Mouse (Mus musculus) cerebellum, postnatal 10 days (tissue): Measurements from ENCODE around the gene Nt5dc2.
A peak's percentile ranks its signal among the peaks of the same experiment; 100 is the strongest.

ENCODE experiments used
- DNase-seq, 2 experiments: peaks; one replicate each; pipeline ENCODE4 v3.0.0; 2021; ENCODE audit warnings: mixed read lengths in 2 of 2

Nt5dc2 gene

GRCm38 (mm10) chr14:31134015-31135000, 3.5 kb downstream of the Nt5dc2 start:
- DNase-seq = peak; percentile 84 to 92

GRCm38 (mm10) chr14:31135495-31136410, 4.9 kb downstream of the Nt5dc2 start:
- DNase-seq = peak in 1 of 2 experiments; percentile 24

DNA sequence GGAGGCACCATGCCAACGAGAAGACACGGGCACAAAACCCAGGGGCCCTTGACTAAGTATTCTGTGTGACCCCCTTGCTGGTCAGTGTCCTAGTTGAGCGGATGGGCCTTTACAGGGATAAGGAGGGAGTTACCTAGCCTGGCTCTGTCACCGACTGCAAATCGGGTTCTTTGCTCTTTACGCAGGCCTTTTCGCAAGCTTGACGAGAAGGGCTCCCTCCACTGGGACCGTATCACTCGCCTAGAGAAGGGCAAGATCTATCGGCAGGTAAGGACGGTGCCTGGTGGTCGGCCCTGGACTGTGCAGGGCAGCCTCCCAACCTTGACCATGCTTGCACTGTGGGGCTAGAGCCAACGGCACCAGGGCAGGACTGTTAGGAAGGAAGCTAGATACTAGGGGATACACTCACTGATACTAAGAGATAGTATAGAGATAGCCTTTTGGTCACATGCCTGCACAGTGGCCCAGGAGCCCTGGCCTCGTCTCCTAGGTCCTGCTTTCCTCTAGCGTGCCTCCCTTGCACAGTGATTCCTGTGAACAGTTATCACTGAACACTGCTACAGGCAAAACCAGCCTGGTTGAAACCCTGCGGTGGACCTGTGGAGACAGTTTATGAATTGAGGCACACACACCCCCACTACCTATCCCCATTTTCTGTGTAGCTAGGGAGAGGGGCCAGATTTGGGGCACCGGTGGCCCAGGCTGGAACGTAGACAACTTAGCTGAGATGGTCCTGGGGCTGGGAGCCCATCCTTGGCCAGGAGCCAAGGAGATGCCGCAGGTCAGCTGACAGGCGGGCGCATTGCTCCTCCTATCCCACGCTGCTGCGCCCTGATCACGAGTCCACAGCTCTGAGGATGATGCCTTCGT, 5.8 kb downstream of the Nt5dc2 start:
- DNase-seq = peak; percentile 68 to 73

DNA sequence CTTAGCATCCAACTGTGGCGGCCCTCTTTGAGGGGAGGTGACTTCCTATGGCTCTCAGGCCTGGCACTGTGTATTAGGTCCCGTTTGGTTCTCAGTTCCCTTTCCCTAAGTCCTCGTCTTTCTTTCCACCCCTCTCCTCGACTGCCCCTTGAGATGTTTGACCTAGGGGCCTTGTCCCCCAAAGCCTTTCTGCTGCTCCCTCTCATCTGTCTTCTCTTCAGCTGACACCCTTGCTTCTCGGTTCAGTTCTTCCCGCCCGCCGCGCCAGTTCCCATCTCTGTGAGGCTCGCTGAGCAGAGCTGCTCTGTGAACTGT, 6.4 kb downstream of the Nt5dc2 start:
- DNase-seq = no peak

- peak in 1 of 2 experiments; percentile 30 for DNase-seq
These were observed 6.9 kb downstream of the Nt5dc2 start for GRCm38 (mm10) chr14:31137791-31138190.

DNA sequence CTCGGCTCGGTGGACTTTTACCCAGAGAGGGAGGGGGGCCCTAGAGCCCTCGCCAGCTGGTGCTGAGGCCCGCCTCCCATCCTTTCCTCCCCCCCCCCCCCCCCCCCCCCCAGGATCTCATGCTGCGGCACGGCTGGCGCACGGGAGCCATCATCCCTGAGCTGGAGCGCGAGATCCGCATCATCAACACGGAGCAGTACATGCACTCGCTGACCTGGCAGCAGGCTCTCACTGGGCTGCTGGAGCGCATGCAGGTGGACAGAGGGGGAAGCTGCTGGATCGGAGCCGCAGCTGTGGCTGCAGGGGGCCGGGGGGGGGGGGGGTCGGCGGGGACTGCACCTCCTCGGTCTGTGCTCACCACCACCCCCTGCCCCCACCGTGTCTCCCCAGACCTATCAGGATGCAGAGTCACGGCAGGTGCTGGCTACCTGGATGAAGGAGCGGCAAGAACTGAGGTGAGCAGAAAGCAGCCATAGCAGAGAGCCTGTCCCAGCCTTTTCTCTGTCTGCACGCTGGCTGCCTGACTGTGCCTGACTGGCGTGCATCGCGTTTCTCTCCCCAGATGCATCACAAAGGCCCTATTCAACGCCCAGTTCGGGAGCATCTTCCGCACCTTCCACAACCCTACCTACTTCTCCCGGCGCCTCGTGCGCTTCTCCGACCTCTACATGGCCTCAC, 7.5 kb downstream of the Nt5dc2 start:
- peak; percentile 41 to 45 for DNase-seq

DNA sequence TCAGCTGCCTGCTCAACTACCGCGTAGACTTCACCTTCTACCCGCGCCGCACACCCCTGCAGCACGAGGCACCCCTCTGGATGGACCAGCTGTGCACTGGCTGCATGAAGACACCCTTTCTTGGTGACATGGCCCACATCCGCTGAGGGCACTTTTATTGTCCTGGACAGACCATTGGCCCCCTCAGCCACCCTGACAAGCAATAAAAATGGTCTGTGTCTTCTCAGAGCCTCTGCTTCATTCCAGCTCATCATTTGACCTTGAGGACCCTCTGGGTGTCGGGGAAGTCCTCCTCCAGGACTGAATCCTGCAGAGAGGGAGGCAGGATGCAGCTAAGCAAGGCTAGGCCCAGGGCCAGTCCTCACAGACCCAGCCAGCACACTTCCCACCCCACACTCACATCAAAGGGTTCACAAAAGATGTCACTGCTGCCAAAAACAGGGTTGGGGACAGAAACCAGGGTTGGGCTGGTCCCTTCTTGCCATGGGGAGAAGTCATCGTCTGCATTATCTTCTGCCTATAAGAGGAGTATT, 8.1 kb downstream of the Nt5dc2 start:
- DNase-seq = no peak

DNA sequence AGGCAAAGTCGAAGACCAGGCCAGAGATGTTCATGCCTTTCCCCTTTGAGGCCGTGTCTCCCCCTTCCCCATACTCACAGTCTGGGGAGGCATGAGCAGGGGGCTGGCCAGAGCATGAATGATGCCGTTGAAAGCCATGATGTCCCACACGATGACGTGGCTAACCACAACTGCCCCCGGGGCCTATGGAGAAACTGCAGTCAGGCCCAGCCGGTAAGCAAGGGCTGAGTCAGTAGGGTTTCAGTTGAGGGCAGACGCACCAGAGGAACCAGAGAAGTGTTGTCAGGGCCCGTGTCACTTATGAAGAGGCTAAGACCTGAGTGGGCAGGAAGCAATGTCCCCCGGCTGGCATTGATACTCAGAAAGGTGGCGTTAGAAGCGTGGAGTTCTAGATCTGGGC, 8.8 kb downstream of the Nt5dc2 start:
- DNase-seq = peak in 1 of 2 experiments; percentile 19

- peak in 1 of 2 experiments; percentile 7 for DNase-seq
These were observed 9.3 kb downstream of the Nt5dc2 start for GRCm38 (mm10) chr14:31140141-31140540.

- DNase-seq = peak in 1 of 2 experiments; percentile 7
These were observed 10.2 kb downstream of the Nt5dc2 start for GRCm38 (mm10) chr14:31141011-31141410.

DNA sequence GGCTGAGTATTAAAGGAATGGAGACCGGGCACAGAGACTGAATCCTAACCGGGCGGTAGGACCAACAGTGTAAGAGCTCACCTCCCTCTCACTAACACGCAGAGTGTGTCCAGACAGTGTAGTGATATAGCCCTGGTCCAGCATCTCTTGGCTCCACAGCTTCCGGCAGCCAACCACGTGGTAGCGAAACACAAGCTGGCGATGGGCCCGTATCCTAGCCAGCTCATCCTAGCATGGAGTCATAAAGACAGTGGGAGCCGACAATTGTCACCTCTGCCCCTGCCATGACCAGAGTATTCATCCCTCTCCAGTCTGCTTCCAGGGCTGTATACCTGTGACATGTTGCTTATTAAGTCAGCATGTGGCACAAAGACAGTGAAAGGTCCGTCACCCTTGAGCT, 14.8 kb downstream of the Nt5dc2 start:
- peak; percentile 65 to 66 for DNase-seq

GRCm38 (mm10) chr14:31160196-31161150, 29.6 kb downstream of the Nt5dc2 start:
- DNase-seq = no peak

DNA sequence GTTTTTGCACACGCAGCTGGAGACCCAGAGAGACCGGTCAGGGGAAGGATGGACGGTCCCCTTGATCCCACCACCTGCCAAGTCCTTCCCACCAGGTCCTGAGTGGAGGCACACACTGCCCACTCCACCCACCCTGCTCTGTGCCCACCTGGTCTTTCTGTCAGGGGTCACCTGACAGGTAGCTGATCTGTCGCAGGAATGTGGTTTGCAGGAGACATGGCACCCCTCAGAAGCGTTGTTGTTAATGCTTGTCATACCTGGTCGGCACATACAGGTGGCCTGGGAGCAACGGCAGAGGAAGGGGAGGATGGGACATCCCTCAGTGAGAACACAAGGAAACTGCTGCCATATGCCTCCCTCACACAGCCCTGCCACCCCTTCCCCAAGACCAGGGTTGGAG, 30.3 kb downstream of the Nt5dc2 start:
- no peak for DNase-seq

DNA sequence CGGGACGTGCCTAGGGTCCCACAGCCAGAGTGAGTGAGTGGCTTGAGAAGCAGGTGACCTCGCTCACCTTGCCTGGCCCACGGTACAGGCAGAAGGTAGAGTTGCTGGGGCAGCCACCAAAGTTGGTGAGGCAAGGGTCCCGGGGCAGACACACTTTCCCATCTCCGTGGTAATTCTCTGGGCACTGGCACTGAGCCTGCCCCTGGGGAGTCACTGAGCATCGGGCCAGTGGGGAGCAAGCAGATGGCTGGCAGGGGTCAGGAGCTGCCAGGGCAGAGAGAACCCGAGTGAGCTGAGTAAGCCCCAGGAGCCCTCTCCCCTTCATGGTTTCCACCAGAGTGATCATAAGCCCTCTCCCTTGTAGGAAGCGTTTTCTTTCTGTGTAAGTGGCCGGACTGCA, 30.8 kb downstream of the Nt5dc2 start:
- peak; percentile 63 to 74 for DNase-seq

DNA sequence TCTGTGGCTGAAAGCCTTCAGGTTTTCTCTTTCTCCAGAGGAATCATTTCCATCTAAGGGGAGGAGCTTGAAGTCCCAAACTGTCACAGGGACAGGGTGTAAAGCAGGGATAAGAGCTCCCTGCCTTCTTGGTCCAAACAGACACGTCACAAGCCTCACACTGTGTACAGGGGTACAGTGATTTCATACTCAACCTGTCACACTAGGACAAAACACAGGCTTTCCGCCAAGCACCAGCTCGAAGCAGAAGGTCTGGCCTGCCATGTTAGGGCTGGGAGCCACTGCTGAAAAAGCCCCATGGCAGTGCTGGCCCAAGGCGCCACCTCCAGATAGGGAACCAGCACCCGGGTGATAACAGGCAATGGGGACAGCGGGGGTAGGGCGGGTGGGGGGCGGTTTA, 33.2 kb downstream of the Nt5dc2 start:
- DNase-seq = peak; percentile 84 to 87

DNA sequence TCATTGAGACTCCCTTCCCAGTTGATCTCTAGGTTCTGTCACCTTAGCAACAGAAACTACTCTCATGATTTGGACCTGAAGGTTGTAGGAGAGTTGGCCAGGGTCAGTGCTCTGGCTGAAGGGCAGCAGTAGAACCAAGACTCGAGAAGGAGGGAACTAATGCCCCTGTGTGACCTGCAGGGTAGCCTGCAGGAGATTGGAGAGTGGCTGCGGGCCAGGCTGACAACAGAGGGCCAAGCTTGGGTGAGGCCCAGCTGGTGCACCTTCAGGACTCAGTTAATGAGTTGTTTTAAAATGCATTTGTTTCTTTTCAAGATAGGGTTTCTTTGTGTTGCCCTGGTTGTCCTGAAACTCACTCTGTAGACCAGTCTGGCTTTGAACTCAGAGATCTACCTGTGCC, 34.2 kb downstream of the Nt5dc2 start:
- peak; percentile 60 to 69 for DNase-seq

- no peak for DNase-seq
These were observed 34.6 kb downstream of the Nt5dc2 start for GRCm38 (mm10) chr14:31165458-31165857.

GRCm38 (mm10) chr14:31165991-31166630, 35.3 kb downstream of the Nt5dc2 start:
- peak; percentile 49 to 67 for DNase-seq

DNA sequence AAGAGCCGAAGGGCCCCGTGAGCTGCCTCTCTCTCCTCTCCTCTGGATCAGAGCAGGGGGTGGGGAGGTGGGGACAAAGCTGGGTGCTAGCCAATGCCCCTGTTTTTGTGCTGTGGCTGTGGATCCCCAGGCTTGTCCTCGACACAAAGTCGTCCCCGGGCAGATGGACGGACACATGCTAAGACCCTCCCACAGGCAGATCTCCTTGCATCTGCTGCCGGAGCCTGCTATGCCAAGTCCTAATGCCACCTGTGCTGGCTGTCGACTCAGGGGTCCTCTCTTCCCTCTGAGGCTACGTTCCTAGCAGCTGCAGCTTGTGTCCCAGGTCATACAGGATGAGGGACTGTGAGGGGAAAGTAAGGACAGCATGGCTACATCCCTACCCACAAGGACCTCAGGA, 36.0 kb downstream of the Nt5dc2 start:
- peak; percentile 67 to 76 for DNase-seq

- DNase-seq = no peak
These were observed 37.6 kb downstream of the Nt5dc2 start, which contains the start of gene Stab1 for GRCm38 (mm10) chr14:31168425-31168824. Stab1 (minus strand) TSS chr14:31168641.
